Mouse (Mus musculus): ENCODE results near the gene Aip. TPM values are rescaled to one million over a fixed set of nuclear protein-coding genes. Genes with fewer than 3 reads are reported as not detected.
A peak's percentile ranks its signal among the peaks of the same experiment; 100 is the strongest.
"Not testable (repeated sequence)": the region's sequence is repeated elsewhere in the genome, so short reads cannot be mapped to it uniquely, and the experiment has no call there.

Aip gene
- polyA plus RNA-seq, 1 experiment from 2014 or later = 120 TPM

DNA sequence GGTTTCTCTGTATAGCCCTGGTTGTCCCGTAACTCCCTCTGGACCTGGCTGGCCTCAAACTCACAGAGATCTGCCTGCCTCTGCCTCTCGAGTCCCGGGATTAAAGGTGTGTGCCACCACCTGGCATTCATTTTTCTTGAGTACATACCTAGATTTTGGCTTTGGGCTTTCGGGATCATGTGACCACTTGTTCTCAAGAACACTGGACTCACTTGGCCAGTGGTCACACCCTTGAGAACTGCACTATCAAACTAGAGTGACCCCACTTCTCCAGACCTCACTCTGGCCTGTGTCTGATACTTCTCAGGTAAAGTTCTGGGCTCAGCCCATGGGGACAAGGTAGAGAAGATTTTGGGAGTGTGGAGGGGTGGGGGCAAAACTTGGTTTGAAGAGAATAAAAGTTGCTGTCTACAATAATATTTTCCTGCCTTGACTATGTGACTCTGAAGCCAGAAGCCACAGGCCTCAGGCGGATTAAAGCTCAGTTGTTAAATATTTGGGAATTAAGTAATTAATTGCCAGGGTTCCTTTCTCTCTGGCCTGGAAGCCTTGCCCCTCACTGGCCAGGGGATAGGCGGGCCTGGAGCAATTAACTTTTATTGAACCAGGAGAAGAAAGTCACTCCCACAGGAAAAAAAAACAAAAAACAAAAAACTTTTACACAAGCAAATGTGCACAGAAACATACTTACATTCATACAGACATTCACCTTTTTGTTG lies 52.8 kb downstream of the Aip start:
- Histone ChIP-seq H3K9me3 (ENCODE audit: low read length) (no peaks in the 10 kb centered on the region), H3K4me3 (ENCODE audit: low read length) (no peak overlapping the region), H3K9ac (replicated peaks; ENCODE audit: low read length) (no peak overlapping the region), H3K36me3 (ENCODE audit: insufficient read depth, low read length) (no peaks in the 10 kb centered on the region), H3K4me1 (ENCODE audit: insufficient read depth, low read length) (peaks cover 4% of the 10 kb centered on the region; the same call in 1 of the 2 replicates), H3K27me3 (ENCODE audit: insufficient read depth, low read length) (no peaks in the 10 kb centered on the region), H3K4me2 (replicated peaks; ENCODE audit: low read depth, low read length) (no peak overlapping the region), H3K27ac (ENCODE audit: low read length) (0 out of 2 replicates have a peak overlapping the region, but pooled peaks have one; percentile 21)
- 0 out of 2 replicates have a peak, but pooled peaks have one; percentile 23 for ATAC-seq (ENCODE audit: low FRiP score, low TSS enrichment)
- 73% methylated on average over 6 of the region's 6 CpGs for WGBS

GRCm38 (mm10) chr19:4071406-4071805 lies 54.3 kb downstream of the Aip start:
- Histone ChIP-seq H3K4me3 (ENCODE audit: low read length) (no peak overlapping the region), H3K4me1 (ENCODE audit: insufficient read depth, low read length) (peaks cover 4% of the 10 kb centered on the region; the same call in 1 of the 2 replicates), H3K27ac (ENCODE audit: low read length) (no peak overlapping the region), H3K9me3 (ENCODE audit: low read length) (no peaks in the 10 kb centered on the region), H3K9ac (replicated peaks; ENCODE audit: low read length) (no peak overlapping the region), H3K36me3 (ENCODE audit: insufficient read depth, low read length) (no peaks in the 10 kb centered on the region), H3K27me3 (ENCODE audit: insufficient read depth, low read length) (no peaks in the 10 kb centered on the region), H3K4me2 (replicated peaks; ENCODE audit: low read depth, low read length) (no peak overlapping the region)
- 95% methylated on average over 6 of the region's 6 CpGs for WGBS
- ATAC-seq (ENCODE audit: low FRiP score, low TSS enrichment) = no peak

- ATAC-seq (ENCODE audit: low FRiP score, low TSS enrichment) = no peak
- H3K36me3 ChIP-seq (ENCODE audit: insufficient read depth, low read length) = no peaks in the 10 kb centered on the region
- H3K27me3 ChIP-seq (ENCODE audit: insufficient read depth, low read length) = no peaks in the 10 kb centered on the region
- H3K4me3 ChIP-seq (ENCODE audit: low read length) = no peak overlapping the region
- WGBS = 87% methylated on average over 8 of the region's 8 CpGs
- no peak overlapping the region for H3K4me2 ChIP-seq (replicated peaks; ENCODE audit: low read depth, low read length)
- H3K9me3 ChIP-seq (ENCODE audit: low read length) = no peaks in the 10 kb centered on the region
- H3K27ac ChIP-seq (ENCODE audit: low read length) = no peak overlapping the region
- H3K4me1 ChIP-seq (ENCODE audit: insufficient read depth, low read length) = peaks cover 4% of the 10 kb centered on the region; the same call in 1 of the 2 replicates
- no peak overlapping the region for H3K9ac ChIP-seq (replicated peaks; ENCODE audit: low read length)
Measured at GRCm38 (mm10) chr19:4070756-4071155, 54.9 kb downstream of the Aip start.

GRCm38 (mm10) chr19:4070311-4070710 lies 55.3 kb downstream of the Aip start:
- Histone ChIP-seq H3K4me3 (ENCODE audit: low read length) (no peak overlapping the region), H3K4me2 (replicated peaks; ENCODE audit: low read depth, low read length) (no peak overlapping the region), H3K27ac (ENCODE audit: low read length) (no peak overlapping the region), H3K9me3 (ENCODE audit: low read length) (no peaks in the 10 kb centered on the region), H3K9ac (replicated peaks; ENCODE audit: low read length) (no peak overlapping the region), H3K27me3 (ENCODE audit: insufficient read depth, low read length) (no peaks in the 10 kb centered on the region), H3K36me3 (ENCODE audit: insufficient read depth, low read length) (no peaks in the 10 kb centered on the region), H3K4me1 (ENCODE audit: insufficient read depth, low read length) (peaks cover 4% of the 10 kb centered on the region; the same call in 1 of the 2 replicates)
- ATAC-seq (ENCODE audit: low FRiP score, low TSS enrichment) = no peak
- WGBS = 79% methylated on average over 15 of the region's 15 CpGs

GRCm38 (mm10) chr19:4068717-4069410 lies 56.8 kb downstream of the Aip start:
- H3K27me3 ChIP-seq (ENCODE audit: insufficient read depth, low read length) = no peaks in the 10 kb centered on the region
- H3K9me3 ChIP-seq (ENCODE audit: low read length) = no peaks in the 10 kb centered on the region
- no peak overlapping the region for H3K27ac ChIP-seq (ENCODE audit: low read length)
- no peaks in the 10 kb centered on the region for H3K36me3 ChIP-seq (ENCODE audit: insufficient read depth, low read length)
- H3K4me3 ChIP-seq (ENCODE audit: low read length) = no peak overlapping the region
- WGBS = 59% methylated on average over 15 of the region's 15 CpGs
- ATAC-seq (ENCODE audit: low FRiP score, low TSS enrichment) = no peak
- H3K4me1 ChIP-seq (ENCODE audit: insufficient read depth, low read length) = peaks cover 4% of the 10 kb centered on the region; the same call in 1 of the 2 replicates
- H3K9ac ChIP-seq (replicated peaks; ENCODE audit: low read length) = no peak overlapping the region
- H3K4me2 ChIP-seq (replicated peaks; ENCODE audit: low read depth, low read length) = no peak overlapping the region

DNA sequence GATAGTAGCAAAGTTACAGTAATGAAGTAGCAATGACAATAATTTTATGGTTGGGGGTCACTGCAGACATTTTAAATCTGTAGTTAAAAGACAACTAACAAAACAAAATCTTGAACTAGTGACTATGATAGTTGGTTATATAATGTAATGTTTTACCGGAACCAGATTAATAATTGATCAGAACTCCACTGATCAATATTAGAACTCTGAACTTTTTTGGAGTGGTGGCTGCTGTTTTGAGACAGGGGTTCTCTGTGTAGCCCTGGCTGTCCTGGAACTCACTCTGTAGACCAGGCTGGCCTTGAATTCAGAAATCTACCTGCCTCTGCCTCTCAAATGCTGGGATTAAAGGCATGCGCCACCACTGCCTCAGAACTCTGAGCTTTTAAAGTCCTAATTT lies 57.4 kb downstream of the Aip start:
- H3K27me3 ChIP-seq (ENCODE audit: insufficient read depth, low read length); H3K4me1 ChIP-seq (ENCODE audit: insufficient read depth, low read length); H3K4me3 ChIP-seq (ENCODE audit: low read length); H3K9ac ChIP-seq (replicated peaks; ENCODE audit: low read length); H3K9me3 ChIP-seq (ENCODE audit: low read length); H3K27ac ChIP-seq (ENCODE audit: low read length); ATAC-seq (ENCODE audit: low FRiP score, low TSS enrichment); H3K4me2 ChIP-seq (replicated peaks; ENCODE audit: low read depth, low read length); H3K36me3 ChIP-seq (ENCODE audit: insufficient read depth, low read length): not testable (repeated sequence)
- 87% methylated on average over 2 of the region's 2 CpGs for WGBS

DNA sequence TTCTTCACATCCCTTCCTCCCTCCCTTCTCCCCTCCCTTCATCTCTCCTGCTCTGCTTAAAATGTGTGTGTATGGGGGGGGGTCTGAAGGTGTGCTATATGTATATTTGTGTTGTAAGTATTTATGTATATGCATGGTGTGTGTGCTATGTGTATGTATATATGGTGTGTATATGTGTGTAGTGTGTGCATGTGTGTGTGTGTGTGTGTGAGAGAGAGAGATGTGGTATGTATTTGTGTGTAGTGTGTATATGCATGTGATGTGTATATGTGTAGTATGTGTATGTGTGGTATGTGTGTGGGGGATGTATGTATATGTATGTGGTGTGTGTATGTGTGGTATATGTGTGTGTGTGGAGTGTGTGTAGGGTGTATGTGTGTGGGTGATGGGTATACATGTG lies 58.8 kb downstream of the Aip start:
- 0 out of 2 replicates have a peak, but pooled peaks cover 4% of the 10 kb centered on the region for H3K4me1 ChIP-seq (ENCODE audit: insufficient read depth, low read length)
- no peaks in the 10 kb centered on the region for H3K27me3 ChIP-seq (ENCODE audit: insufficient read depth, low read length)
- H3K4me2 ChIP-seq (replicated peaks; ENCODE audit: low read depth, low read length) = no peak overlapping the region
- no peak overlapping the region for H3K9ac ChIP-seq (replicated peaks; ENCODE audit: low read length)
- no peak overlapping the region for H3K27ac ChIP-seq (ENCODE audit: low read length)
- no peaks in the 10 kb centered on the region for H3K9me3 ChIP-seq (ENCODE audit: low read length)
- no peak overlapping the region for H3K4me3 ChIP-seq (ENCODE audit: low read length)
- no peaks in the 10 kb centered on the region for H3K36me3 ChIP-seq (ENCODE audit: insufficient read depth, low read length)
- ATAC-seq (ENCODE audit: low FRiP score, low TSS enrichment) = no peak

GRCm38 (mm10) chr19:4066280-4066679 lies 59.4 kb downstream of the Aip start:
- no peak overlapping the region for H3K4me2 ChIP-seq (replicated peaks; ENCODE audit: low read depth, low read length)
- no peak overlapping the region for H3K4me3 ChIP-seq (ENCODE audit: low read length)
- H3K9ac ChIP-seq (replicated peaks; ENCODE audit: low read length) = no peak overlapping the region
- WGBS = 77% methylated on average over 6 of the region's 6 CpGs
- H3K36me3 ChIP-seq (ENCODE audit: insufficient read depth, low read length) = no peaks in the 10 kb centered on the region
- H3K4me1 ChIP-seq (ENCODE audit: insufficient read depth, low read length) = 0 out of 2 replicates have a peak, but pooled peaks cover 4% of the 10 kb centered on the region
- H3K27ac ChIP-seq (ENCODE audit: low read length) = no peak overlapping the region
- H3K9me3 ChIP-seq (ENCODE audit: low read length) = no peaks in the 10 kb centered on the region
- ATAC-seq (ENCODE audit: low FRiP score, low TSS enrichment) = no peak
- no peaks in the 10 kb centered on the region for H3K27me3 ChIP-seq (ENCODE audit: insufficient read depth, low read length)

DNA sequence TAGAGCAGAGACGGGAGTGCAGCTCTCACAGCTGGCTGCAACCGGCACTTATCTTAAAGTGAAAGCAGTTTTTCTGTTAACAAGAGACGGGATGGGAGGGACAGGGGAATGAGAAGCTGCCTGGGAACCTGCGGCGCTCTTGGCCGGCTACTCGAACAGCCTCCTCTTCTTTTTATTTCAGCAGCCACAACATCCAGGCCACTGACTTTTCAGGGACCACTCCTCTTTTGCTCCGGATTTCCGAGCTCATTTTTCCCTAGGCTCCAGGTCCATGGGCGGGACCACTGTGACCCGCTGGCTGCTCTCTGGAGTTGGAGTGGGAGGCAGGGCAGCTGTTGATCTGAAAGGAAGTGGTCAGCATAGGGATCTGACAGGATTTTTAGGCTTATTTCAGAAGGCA lies 61.2 kb downstream of the Aip start:
- H3K9me3 ChIP-seq (ENCODE audit: low read length); H3K27ac ChIP-seq (ENCODE audit: low read length); ATAC-seq (ENCODE audit: low FRiP score, low TSS enrichment); H3K4me3 ChIP-seq (ENCODE audit: low read length); H3K27me3 ChIP-seq (ENCODE audit: insufficient read depth, low read length); H3K4me2 ChIP-seq (replicated peaks; ENCODE audit: low read depth, low read length); H3K9ac ChIP-seq (replicated peaks; ENCODE audit: low read length); H3K36me3 ChIP-seq (ENCODE audit: insufficient read depth, low read length); H3K4me1 ChIP-seq (ENCODE audit: insufficient read depth, low read length): not testable (repeated sequence)
- WGBS = 17% methylated on average over 1 of the region's 11 CpGs
